Mouse (Mus musculus) neural tube, embryonic 11.5 days (tissue): Measurements from ENCODE around the gene Lat2. TPM values are rescaled to one million over a fixed set of nuclear protein-coding genes. Genes with fewer than 3 reads are reported as not detected.
"Not testable (repeated sequence)": the region's sequence is repeated elsewhere in the genome, so short reads cannot be mapped to it uniquely, and the experiment has no call there.

Experiments
- ATAC-seq: fragments of 200-750 bp; cut with Nextera tagmentation; 2 replicates; pipeline ENCODE4 v1.8.0; 2017; ENCODE audit warnings: moderate number of reproducible peaks, mild to moderate bottlenecking, moderate TSS enrichment, moderate library complexity; ENCODE audit not compliant: insufficient read depth, low FRiP score, low TSS enrichment
- DNase-seq: peaks from one replicate; pipeline ENCODE4 v3.0.0-alpha.2; 2015; ENCODE audit warnings: low spot score
- H3K27ac ChIP-seq: fragments of 300-500 bp; sonication (generic); 2 replicates; pipeline ENCODE4 v1.5.1; 2014; ENCODE audit warnings: low read depth, mild to moderate bottlenecking, low read length
- H3K27me3 ChIP-seq: fragments of 300-500 bp; sonication (generic); 2 replicates; pipeline ENCODE4 v1.6.1; 2014; ENCODE audit warnings: mild to moderate bottlenecking, low read length, mixed read lengths; ENCODE audit not compliant: control insufficient read depth, insufficient read depth
- H3K36me3 ChIP-seq: fragments of 300-500 bp; sonication (generic); 2 replicates; pipeline ENCODE4 v1.6.1; 2014; ENCODE audit warnings: mild to moderate bottlenecking, low read length, moderate library complexity, mixed read lengths; ENCODE audit not compliant: control insufficient read depth, insufficient read depth
- H3K4me1 ChIP-seq: fragments of 300-500 bp; sonication (generic); 2 replicates; pipeline ENCODE4 v1.6.1; 2014; ENCODE audit warnings: low read length, mixed read lengths; ENCODE audit not compliant: control insufficient read depth, insufficient read depth
- H3K4me2 ChIP-seq: fragments of 300-500 bp; sonication (generic); 2 replicates; pipeline ENCODE4 v1.6.1; 2014; ENCODE audit warnings: low read depth, mild to moderate bottlenecking, moderate library complexity
- H3K4me3 ChIP-seq: fragments of 300-500 bp; sonication (generic); 2 replicates; pipeline ENCODE4 v1.5.1; 2014; ENCODE audit warnings: low read depth, low read length
- H3K9ac ChIP-seq: fragments of 300-500 bp; sonication (generic); 2 replicates; pipeline ENCODE4 v1.6.1; 2014; ENCODE audit warnings: mild to moderate bottlenecking, low read length
- H3K9me3 ChIP-seq: fragments of 300-500 bp; sonication (generic); 2 replicates; pipeline ENCODE4 v1.6.1; 2016; ENCODE audit warnings: low read length; ENCODE audit not compliant: control insufficient read depth
- WGBS: fragments of 180-500 bp; shearing (Covaris S2); extraction: QIAGEN DNeasy Blood & Tissue Kit; methylation state at CpG from one replicate; pipeline ENCODE4 v1.1.7; 2014; 5-methylcytosine and 5-hydroxymethylcytosine counted together
- polyA plus RNA-seq: library from polyadenylated mRNA; unstranded; fragments of >200 nt; fragmentation: Nextera tagmentation; extraction: Ambion mirVana; gene quantifications from 2 replicates; pipeline ENCODE4 v1.2.1, GENCODE M21; 2014

Lat2 gene
- 1.4 TPM in 2 replicates for polyA plus RNA-seq

DNA sequence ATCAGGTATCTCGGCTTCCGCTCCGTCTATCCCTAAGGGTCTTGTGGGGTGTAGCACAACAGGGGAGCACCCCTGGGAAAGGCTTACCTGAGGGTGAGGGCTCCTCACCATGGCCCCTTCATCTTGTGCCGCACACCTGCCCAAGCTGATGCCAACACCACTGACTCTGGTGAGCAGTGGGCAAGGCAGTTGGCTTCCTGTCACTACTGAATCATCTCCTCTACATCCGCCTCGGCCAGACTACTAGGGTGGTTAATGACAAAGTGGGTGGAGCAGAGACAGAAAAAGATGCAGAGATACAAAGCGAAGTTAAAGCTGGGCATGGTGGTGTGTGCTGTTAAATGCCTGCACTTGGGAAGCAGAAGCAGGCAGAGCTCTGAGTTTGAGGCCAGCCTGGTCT lies at the start of gene Lat2:
Gene Lat2, minus strand, starts transcription at position 224 of the 400 bp plus-strand sequence.
- Histone ChIP-seq H3K9me3 (no peaks in the 10 kb centered on the region), H3K27ac (no peak within 1 kb of the TSS), H3K4me1 (no peaks in the 10 kb centered on the region), H3K4me2 (no peak within 1 kb of the TSS), H3K27me3 (no peaks in the 10 kb centered on the region), H3K36me3 (peaks cover 13% of the 10 kb centered on the region), H3K4me3 (no peak within 1 kb of the TSS), H3K9ac (no peak within 1 kb of the TSS)
- DNase-seq (no peak), ATAC-seq (no peak)
- 84% methylated on average over 7 of the region's 7 CpGs for WGBS

- H3K4me3 ChIP-seq: no peak overlapping the region
- H3K4me2 ChIP-seq: no peak overlapping the region
- H3K27me3 ChIP-seq: no peaks in the 10 kb centered on the region
- no peak overlapping the region for H3K9ac ChIP-seq
- no peaks in the 10 kb centered on the region for H3K9me3 ChIP-seq
- DNase-seq (no peak), ATAC-seq (no peak)
- no peak overlapping the region for H3K27ac ChIP-seq
- 79% methylated on average over 4 of the region's 4 CpGs for WGBS
- no peaks in the 10 kb centered on the region for H3K4me1 ChIP-seq
- H3K36me3 ChIP-seq: peaks cover 4% of the 10 kb centered on the region; the same call in 1 of the 2 replicates
Measured at GRCm38 (mm10) chr5:134656708-134657107, 41.9 kb upstream of the Lat2 start.

DNA sequence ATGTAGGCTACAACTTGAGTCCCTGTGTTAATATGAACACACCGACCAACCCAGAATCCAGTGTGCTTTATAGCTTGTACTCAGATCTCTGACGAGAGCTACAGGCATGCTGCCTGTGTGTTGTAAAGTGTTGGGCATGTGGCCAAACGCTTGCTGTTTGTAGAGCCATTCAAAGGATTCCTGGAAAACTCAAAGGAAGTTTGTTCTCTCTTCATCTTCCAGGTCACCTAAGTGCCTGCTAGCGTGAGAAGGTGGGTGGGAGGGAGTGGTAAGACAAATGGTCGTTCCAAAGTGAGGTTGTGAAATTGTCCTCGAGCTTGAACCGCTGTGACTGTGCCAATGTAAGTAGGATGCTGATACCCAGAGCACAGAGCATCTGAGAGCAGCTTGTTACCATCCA lies 37.2 kb upstream of the Lat2 start:
- H3K36me3 ChIP-seq: no peaks in the 10 kb centered on the region
- no peak for DNase-seq
- H3K27ac ChIP-seq: no peak overlapping the region
- 52% methylated on average over 7 of the region's 7 CpGs for WGBS
- ATAC-seq: no peak
- H3K9me3 ChIP-seq: no peaks in the 10 kb centered on the region
- H3K9ac ChIP-seq: no peak overlapping the region
- H3K4me3 ChIP-seq: no peak overlapping the region
- H3K27me3 ChIP-seq: no peaks in the 10 kb centered on the region
- H3K4me1 ChIP-seq: no peaks in the 10 kb centered on the region
- H3K4me2 ChIP-seq: no peak overlapping the region

DNA sequence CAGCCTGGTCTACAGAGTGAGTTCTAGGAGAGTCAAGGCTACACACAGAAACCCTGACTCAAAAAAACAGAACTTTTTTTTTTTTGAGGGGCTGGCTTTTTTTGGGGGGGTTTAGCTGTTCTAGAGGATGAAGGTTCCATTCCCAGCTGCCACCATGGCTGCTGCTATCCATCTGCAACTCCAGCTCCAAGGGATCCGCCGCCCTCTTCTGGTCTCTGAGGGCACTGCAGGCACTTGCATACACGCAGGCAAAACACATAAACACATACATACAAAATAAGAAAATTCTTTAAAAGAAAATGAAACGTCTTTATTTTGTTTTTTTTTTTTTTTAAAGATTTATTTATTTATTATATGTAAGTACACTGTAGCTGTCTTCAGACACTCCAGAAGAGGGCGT lies 36.1 kb upstream of the Lat2 start:
- no peaks in the 10 kb centered on the region for H3K36me3 ChIP-seq
- no peak overlapping the region for H3K4me3 ChIP-seq
- H3K9ac ChIP-seq: no peak overlapping the region
- H3K27me3 ChIP-seq: no peaks in the 10 kb centered on the region
- H3K4me1 ChIP-seq: no peaks in the 10 kb centered on the region
- no peak overlapping the region for H3K27ac ChIP-seq
- WGBS: 41% methylated on average over 4 of the region's 5 CpGs
- ATAC-seq: no peak
- peak; percentile 51 for DNase-seq
- H3K4me2 ChIP-seq: no peak overlapping the region
- H3K9me3 ChIP-seq: no peaks in the 10 kb centered on the region

DNA sequence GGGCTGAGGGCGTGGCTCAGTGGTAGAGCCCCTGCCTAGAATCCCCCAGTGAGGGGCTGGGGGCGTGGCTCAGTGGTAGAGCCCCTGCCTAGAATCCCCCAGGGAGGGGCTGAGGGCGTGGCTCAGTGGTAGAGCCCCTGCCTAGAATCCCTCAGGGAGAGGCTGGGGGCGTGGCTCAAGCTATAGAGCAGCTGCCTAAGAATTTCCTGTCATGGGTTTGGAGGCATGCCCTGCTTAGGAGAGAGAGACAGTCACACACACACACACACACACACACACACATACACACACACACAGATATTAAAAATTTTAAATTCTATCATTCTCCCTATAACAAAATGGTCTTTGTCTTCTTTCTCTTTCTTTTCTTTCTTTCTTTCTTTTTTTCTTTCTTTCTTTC lies 34.2 kb upstream of the Lat2 start:
- H3K9ac ChIP-seq, H3K4me1 ChIP-seq, H3K9me3 ChIP-seq, H3K36me3 ChIP-seq, DNase-seq, H3K27ac ChIP-seq, H3K4me2 ChIP-seq, H3K27me3 ChIP-seq, ATAC-seq, H3K4me3 ChIP-seq: not testable (repeated sequence)
- 73% methylated on average over 3 of the region's 4 CpGs for WGBS

DNA sequence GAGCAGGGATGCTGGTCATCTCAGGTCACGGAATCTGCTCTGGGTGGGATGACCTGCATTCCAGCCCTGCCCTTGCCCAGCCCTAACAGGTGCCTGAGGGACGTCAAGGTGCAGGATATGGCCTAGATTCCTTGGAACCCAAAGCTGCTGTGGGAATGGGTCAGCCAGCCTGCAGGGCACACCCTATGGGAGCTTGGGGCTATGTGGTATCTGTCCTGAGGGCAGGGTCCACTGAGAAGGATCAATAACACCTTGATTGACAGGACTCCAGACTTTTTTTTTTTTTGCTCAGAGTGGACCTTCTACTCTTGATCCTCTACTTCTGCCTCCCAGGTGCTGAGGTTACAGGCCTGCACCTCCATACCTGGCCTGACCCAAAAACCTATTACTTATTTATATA lies 32.6 kb upstream of the Lat2 start:
- H3K27me3 ChIP-seq: no peaks in the 10 kb centered on the region
- H3K4me2 ChIP-seq: no peak overlapping the region
- no peak overlapping the region for H3K4me3 ChIP-seq
- H3K27ac ChIP-seq: no peak overlapping the region
- no peaks in the 10 kb centered on the region for H3K36me3 ChIP-seq
- 73% methylated on average over 2 of the region's 2 CpGs for WGBS
- H3K9ac ChIP-seq: no peak overlapping the region
- no peaks in the 10 kb centered on the region for H3K4me1 ChIP-seq
- DNase-seq (no peak), ATAC-seq (no peak)
- no peaks in the 10 kb centered on the region for H3K9me3 ChIP-seq

- no peaks in the 10 kb centered on the region for H3K9me3 ChIP-seq
- no peak overlapping the region for H3K27ac ChIP-seq
- H3K4me2 ChIP-seq: no peak overlapping the region
- no peak for ATAC-seq
- H3K36me3 ChIP-seq: no peaks in the 10 kb centered on the region
- H3K4me1 ChIP-seq: no peaks in the 10 kb centered on the region
- H3K27me3 ChIP-seq: no peaks in the 10 kb centered on the region
- no peak overlapping the region for H3K9ac ChIP-seq
- H3K4me3 ChIP-seq: no peak overlapping the region
- no peak for DNase-seq
- 79% methylated on average over 4 of the region's 4 CpGs for WGBS
Measured at GRCm38 (mm10) chr5:134646461-134646860, 31.6 kb upstream of the Lat2 start.

DNA sequence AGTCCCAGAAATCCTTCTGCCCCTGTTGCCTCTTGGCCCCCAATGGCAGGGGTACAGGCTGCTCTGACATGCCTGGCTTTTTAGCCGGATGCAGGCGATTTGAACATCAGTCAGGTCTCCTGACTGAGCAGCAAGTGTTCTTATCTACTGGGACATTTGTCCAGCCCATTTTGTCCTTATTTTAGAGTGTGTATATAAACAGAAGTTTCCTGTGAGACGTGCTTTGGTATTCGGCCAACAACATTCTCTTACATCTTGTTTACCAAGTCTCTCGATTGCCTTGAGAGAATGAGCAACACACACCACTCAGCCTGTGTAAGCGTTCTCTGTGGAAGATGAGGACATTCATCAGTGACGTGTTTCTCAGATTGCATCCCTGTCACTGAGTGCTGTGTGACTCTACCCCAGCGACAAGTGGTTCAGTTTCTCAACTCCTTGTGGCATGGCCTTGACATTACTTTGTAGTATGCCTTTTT lies 29.9 kb upstream of the Lat2 start:
- 77% methylated on average over 8 of the region's 8 CpGs for WGBS
- H3K4me3 ChIP-seq: no peak overlapping the region
- DNase-seq: no peak
- ATAC-seq: no peak
- no peaks in the 10 kb centered on the region for H3K4me1 ChIP-seq
- H3K36me3 ChIP-seq: no peaks in the 10 kb centered on the region
- H3K27ac ChIP-seq: no peak overlapping the region
- no peaks in the 10 kb centered on the region for H3K9me3 ChIP-seq
- H3K9ac ChIP-seq: no peak overlapping the region
- no peaks in the 10 kb centered on the region for H3K27me3 ChIP-seq
- no peak overlapping the region for H3K4me2 ChIP-seq

- Histone ChIP-seq H3K4me2 (no peak overlapping the region), H3K27ac (no peak overlapping the region), H3K9ac (no peak overlapping the region), H3K27me3 (no peaks in the 10 kb centered on the region), H3K9me3 (no peaks in the 10 kb centered on the region), H3K4me1 (no peaks in the 10 kb centered on the region), H3K36me3 (no peaks in the 10 kb centered on the region), H3K4me3 (no peak overlapping the region)
- DNase-seq (no peak), ATAC-seq (no peak)
- WGBS: 86% methylated on average over 1 of the region's 1 CpGs
Measured at GRCm38 (mm10) chr5:134644121-134644520, 29.3 kb upstream of the Lat2 start.
